ENCODE assay signal across 19 mouse cellular contexts in genomic region chr3:116374486-116374885, GRCm38 (mm10). TPM values are rescaled to one million over a fixed set of nuclear protein-coding genes. Genes with fewer than 3 reads are reported as not detected.
DNase-seq lines count a peak whose midpoint lies in the region; ATAC-seq lines count a peak whose summit lies in the region.
"Had no signal": no experiment of that assay in that cellular context is flagged by ENCODE, and none has a peak within 500 bp of the region (broad histone marks: within the 10 kb centered on the region; RNA-seq: fewer than 3 reads in every experiment).

No protein-coding gene starts in this region.

- no peaks in the 10 kb centered on the region for H3K36me3 ChIP-seq in kidney, embryonic 14.5 days (ENCODE audit: control insufficient read depth, insufficient read depth, low read length)
- H3K36me3 ChIP-seq in limb, embryonic 10.5 days: peaks cover 4% of the 10 kb centered on the region; the same call in 1 of the 2 replicates
- H3K36me3 ChIP-seq: embryonic facial prominence, embryonic 12.5 days; forebrain, embryonic 15.5 days; heart, embryonic 12.5 days; hindbrain, embryonic 15.5 days had no signal

- peak; percentile 31 for DNase-seq in kidney, adult 9 months
- DNase-seq in CD4-positive, CD25-positive, alpha-beta regulatory T cell, adult 2 months (ENCODE audit: low read depth, low spot score): peak; percentile 66
- peak; percentile 45 for DNase-seq in T-cell, adult 2 months (ENCODE audit: low spot score)
- DNase-seq in limb, embryonic 10.5 days (ENCODE audit: low spot score): peak; percentile 28
- no peak for DNase-seq in left cerebral cortex, adult 18-20 months (ENCODE audit: low spot score in 2 of 2)
- DNase-seq: adrenal gland, adult 8-10 months; adrenal gland, postnatal 36 days; cerebellum, adult 11 months; cerebellum, adult 8-10 months; cerebellum, postnatal 25 days; gastrocnemius, postnatal 10 days had no signal

- H3K4me2 ChIP-seq in kidney, embryonic 14.5 days (replicated peaks; ENCODE audit: low read depth, low read length): no peak overlapping the region
- H3K4me2 ChIP-seq: embryonic facial prominence, embryonic 12.5 days; forebrain, embryonic 15.5 days; heart, embryonic 12.5 days; hindbrain, embryonic 15.5 days had no signal

- H3K27ac ChIP-seq in kidney, embryonic 14.5 days (ENCODE audit: low read depth, low read length): no peak overlapping the region
- H3K27ac ChIP-seq in limb, embryonic 10.5 days: no peak overlapping the region
- H3K27ac ChIP-seq: embryonic facial prominence, embryonic 12.5 days; forebrain, embryonic 15.5 days; hindbrain, embryonic 15.5 days had no signal

- H3K9me3 ChIP-seq in kidney, embryonic 14.5 days (ENCODE audit: control insufficient read depth, low read length): no peaks in the 10 kb centered on the region
- no peaks in the 10 kb centered on the region for H3K9me3 ChIP-seq in limb, embryonic 10.5 days (replicated peaks)
- H3K9me3 ChIP-seq: embryonic facial prominence, embryonic 12.5 days; forebrain, embryonic 15.5 days; heart, embryonic 12.5 days; hindbrain, embryonic 15.5 days had no signal

- WGBS in kidney, embryonic 14.5 days: 82% methylated on average over 5 of the region's 5 CpGs
- 73% methylated on average over 5 of the region's 5 CpGs for WGBS in limb, embryonic 10.5 days

- no peak overlapping the region for H3K9ac ChIP-seq in kidney, embryonic 14.5 days (ENCODE audit: low read depth, low read length)
- H3K9ac ChIP-seq: embryonic facial prominence, embryonic 12.5 days; forebrain, embryonic 15.5 days; heart, embryonic 12.5 days; hindbrain, embryonic 15.5 days had no signal

- no peaks in the 10 kb centered on the region for H3K4me1 ChIP-seq in kidney, embryonic 14.5 days (ENCODE audit: control insufficient read depth, insufficient read depth, low read length)
- 0 out of 2 replicates have a peak, but pooled peaks cover 4% of the 10 kb centered on the region for H3K4me1 ChIP-seq in limb, embryonic 10.5 days
- H3K4me1 ChIP-seq: embryonic facial prominence, embryonic 12.5 days; forebrain, embryonic 15.5 days; hindbrain, embryonic 15.5 days had no signal

- H3K27me3 ChIP-seq in kidney, embryonic 14.5 days (ENCODE audit: control insufficient read depth, insufficient read depth, low read length): no peaks in the 10 kb centered on the region
- no peaks in the 10 kb centered on the region for H3K27me3 ChIP-seq in limb, embryonic 10.5 days (ENCODE audit: low read depth, poor library complexity, severe bottlenecking)
- H3K27me3 ChIP-seq: CH12.LX; embryonic facial prominence, embryonic 12.5 days; forebrain, embryonic 15.5 days; heart, embryonic 12.5 days; hindbrain, embryonic 15.5 days; Patski had no signal

- ATAC-seq in kidney, embryonic 14.5 days (ENCODE audit: low FRiP score, low TSS enrichment): no peak
- no peak for ATAC-seq in cerebellum, adult (ENCODE audit: insufficient number of reproducible peaks, low FRiP score, low TSS enrichment)
- ATAC-seq: forebrain, embryonic 15.5 days; Patski had no signal

- no peak overlapping the region for H3K4me3 ChIP-seq in kidney, embryonic 14.5 days (ENCODE audit: low read length)
- no peak overlapping the region for H3K4me3 ChIP-seq in limb, embryonic 10.5 days
- H3K4me3 ChIP-seq: embryonic facial prominence, embryonic 12.5 days; forebrain, embryonic 15.5 days; heart, embryonic 12.5 days; hindbrain, embryonic 15.5 days had no signal

RNA-seq across cellular contexts. Expression of gene Cdc14a, which starts 49.3 kb away (rescaled TPM):
- polyA plus RNA-seq in kidney, embryonic 14.5 days (2014; fragmentation: Nextera tagmentation; extraction: Ambion mirVana): 8.7 and 17.9 TPM in 2 replicates
- polyA plus RNA-seq in limb, embryonic 10.5 days (2016; fragmentation: Nextera tagmentation; extraction: Ambion mirVana): 12.0 and 13.1 TPM in 2 replicates
- total RNA-seq in left cerebral cortex, adult 18-20 months (2021): 1 to 10 TPM; 3.4 to 3.6 TPM

Comparison
In these comparisons a context has a peak if more than half of its experiments do, and no peak if none do; other contexts are left out.
1. DNase-seq: peak in kidney, adult 9 months (single experiment), CD4-positive, CD25-positive, alpha-beta regulatory T cell, adult 2 months (single experiment), T-cell, adult 2 months (single experiment) and limb, embryonic 10.5 days (single experiment); none in left cerebral cortex, adult 18-20 months (0 of 2).